21 mouse cellular contexts compared by ENCODE assay signal in genomic region chr11:84080327-84080726, GRCm38 (mm10). TPM values are rescaled to one million over a fixed set of nuclear protein-coding genes. Genes with fewer than 3 reads are reported as not detected.
DNase-seq lines count a peak whose midpoint lies in the region; ATAC-seq and TF ChIP-seq lines count a peak whose summit lies in the region.
"Had no signal": no experiment of that assay in that cellular context is flagged by ENCODE, and none has a peak within 500 bp of the region (broad histone marks: within the 10 kb centered on the region; RNA-seq: fewer than 3 reads in every experiment).

No protein-coding gene starts in this region.

- H3K4me3 ChIP-seq in heart, embryonic 11.5 days (ENCODE audit: low read depth, low read length) = no peak overlapping the region
- H3K4me3 ChIP-seq in heart, postnatal 0 days (ENCODE audit: low read depth, low read length) = no peak overlapping the region
- no peak overlapping the region for H3K4me3 ChIP-seq in heart, embryonic 10.5 days
- no peak overlapping the region for H3K4me3 ChIP-seq in lung, embryonic 15.5 days
- H3K4me3 ChIP-seq in embryonic fibroblast, embryonic 13.5 days (ENCODE audit: insufficient read depth, low read length) = no peak overlapping the region
- H3K4me3 ChIP-seq: hindbrain, embryonic 15.5 days; limb, embryonic 15.5 days; liver, embryonic 15.5 days; midbrain, embryonic 15.5 days had no signal

- WGBS in heart, embryonic 11.5 days (ENCODE audit: insufficient replicate concordance) = 88% methylated on average over 3 of the region's 3 CpGs
- 55% methylated on average over 3 of the region's 3 CpGs for WGBS in heart, postnatal 0 days
- 73% methylated on average over 3 of the region's 3 CpGs for WGBS in heart, embryonic 10.5 days
- WGBS in lung, embryonic 15.5 days = 77% methylated on average over 3 of the region's 3 CpGs

- TF ChIP-seq EP300 in heart, postnatal 0 days (IDR thresholded peaks at IDR 0.05; ENCODE audit: low read depth) = no peak

- no peak for DNase-seq in heart, postnatal 4 days
- DNase-seq in heart, postnatal 0 days (ENCODE audit: low spot score) = no peak
- no peak for DNase-seq in heart, embryonic 10.5 days (ENCODE audit: low spot score)
- DNase-seq in lung, adult 18-20 months = no peak
- DNase-seq in thymus, postnatal 25 days = no peak
- DNase-seq: adrenal gland, adult 8-10 months; cerebellum, adult 18-20 months; cerebellum, postnatal 14 days; layer of hippocampus, adult 9-11 months; left cerebral cortex, postnatal 4 days; thymus, postnatal 14 days had no signal

- H3K4me2 ChIP-seq in heart, embryonic 11.5 days = no peak overlapping the region
- no peak overlapping the region for H3K4me2 ChIP-seq in heart, postnatal 0 days (ENCODE audit: low read depth, low read length)
- no peak overlapping the region for H3K4me2 ChIP-seq in lung, embryonic 15.5 days
- H3K4me2 ChIP-seq: hindbrain, embryonic 15.5 days; limb, embryonic 15.5 days; liver, embryonic 15.5 days; midbrain, embryonic 15.5 days had no signal

- peaks cover 7% of the 10 kb centered on the region; the same call in 1 of the 2 replicates for H3K36me3 ChIP-seq in heart, embryonic 11.5 days (ENCODE audit: control insufficient read depth, insufficient read depth, low read length)
- peaks cover 17% of the 10 kb centered on the region; the same call in 1 of the 2 replicates for H3K36me3 ChIP-seq in heart, postnatal 0 days (replicated peaks; ENCODE audit: control insufficient read depth, insufficient read depth, low read length)
- H3K36me3 ChIP-seq in heart, embryonic 10.5 days = peaks cover 40% of the 10 kb centered on the region
- H3K36me3 ChIP-seq in lung, embryonic 15.5 days = peaks cover 14% of the 10 kb centered on the region; the same call in 1 of the 2 replicates

- H3K4me1 ChIP-seq in heart, embryonic 11.5 days (ENCODE audit: control insufficient read depth, insufficient read depth, low read length) = peaks cover 13% of the 10 kb centered on the region
- peaks cover 8% of the 10 kb centered on the region; the same call in 1 of the 2 replicates for H3K4me1 ChIP-seq in heart, postnatal 0 days (ENCODE audit: control insufficient read depth, insufficient read depth)
- H3K4me1 ChIP-seq in heart, embryonic 10.5 days = peaks cover 10% of the 10 kb centered on the region; the same call in 1 of the 2 replicates
- H3K4me1 ChIP-seq in lung, embryonic 15.5 days = peaks cover 24% of the 10 kb centered on the region
- peaks cover 13% of the 10 kb centered on the region for H3K4me1 ChIP-seq in embryonic fibroblast, embryonic 13.5 days (ENCODE audit: control insufficient read depth, insufficient read depth, low read length)
- H3K4me1 ChIP-seq: hindbrain, embryonic 15.5 days; liver, embryonic 15.5 days; midbrain, embryonic 15.5 days had no signal

- no peak for TF ChIP-seq CTCF in heart, postnatal 0 days (IDR thresholded peaks at IDR 0.05; ENCODE audit: low read depth)
- TF ChIP-seq CTCF in embryonic fibroblast, embryonic 13.5 days (IDR thresholded peaks at IDR 0.05; ENCODE audit: borderline replicate concordance, insufficient read depth, low read length) = no peak

- H3K27ac ChIP-seq in heart, embryonic 11.5 days (ENCODE audit: low read depth, low read length) = 0 out of 2 replicates have a peak overlapping the region, but pooled peaks have one; percentile 32
- H3K27ac ChIP-seq in heart, postnatal 0 days (ENCODE audit: low read depth) = 0 out of 2 replicates have a peak overlapping the region, but pooled peaks have one; percentile 35
- H3K27ac ChIP-seq in heart, embryonic 10.5 days = no peak overlapping the region
- H3K27ac ChIP-seq in lung, embryonic 15.5 days = peak overlapping the region; percentile 62
- peak overlapping the region; percentile 28; the same call in 1 of the 2 replicates for H3K27ac ChIP-seq in embryonic fibroblast, embryonic 13.5 days (ENCODE audit: insufficient read depth, low read length)
- H3K27ac ChIP-seq: hindbrain, embryonic 15.5 days; liver, embryonic 15.5 days; macrophage; midbrain, embryonic 15.5 days had no signal

- no peak for ATAC-seq in heart, embryonic 11.5 days (replicated peaks; ENCODE audit: insufficient number of reproducible peaks, low FRiP score, low TSS enrichment)
- ATAC-seq in heart, postnatal 0 days (ENCODE audit: insufficient read depth, low read depth) = no peak; the same call in 1 of the 2 replicates
- ATAC-seq in lung, embryonic 15.5 days (ENCODE audit: borderline replicate concordance, extremely low read depth, low FRiP score, low TSS enrichment) = no peak
- ATAC-seq: activated CD4-positive, CD25-positive, alpha-beta regulatory T cell, adult 4 months; midbrain, embryonic 15.5 days had no signal

- H3K27me3 ChIP-seq in heart, embryonic 11.5 days (ENCODE audit: control insufficient read depth, insufficient read depth, low read length) = no peaks in the 10 kb centered on the region
- no peaks in the 10 kb centered on the region for H3K27me3 ChIP-seq in heart, postnatal 0 days (ENCODE audit: control insufficient read depth, insufficient read depth, low read length)
- no peaks in the 10 kb centered on the region for H3K27me3 ChIP-seq in heart, embryonic 10.5 days (ENCODE audit: insufficient read depth, poor library complexity, severe bottlenecking)
- H3K27me3 ChIP-seq in lung, embryonic 15.5 days = no peaks in the 10 kb centered on the region
- H3K27me3 ChIP-seq: hindbrain, embryonic 15.5 days; limb, embryonic 15.5 days; liver, embryonic 15.5 days; midbrain, embryonic 15.5 days had no signal

- H3K9ac ChIP-seq in heart, embryonic 11.5 days (ENCODE audit: low read depth, low read length) = no peak overlapping the region
- H3K9ac ChIP-seq in heart, postnatal 0 days (replicated peaks; ENCODE audit: low read depth, low read length) = no peak overlapping the region
- no peak overlapping the region for H3K9ac ChIP-seq in lung, embryonic 15.5 days
- H3K9ac ChIP-seq: hindbrain, embryonic 15.5 days; limb, embryonic 15.5 days; liver, embryonic 15.5 days; midbrain, embryonic 15.5 days had no signal

- TF ChIP-seq POLR2A in embryonic fibroblast, embryonic 13.5 days (IDR thresholded peaks at IDR 0.05; ENCODE audit: low read depth, low read length) = no peak

- no peaks in the 10 kb centered on the region for H3K9me3 ChIP-seq in heart, embryonic 11.5 days (replicated peaks; ENCODE audit: control insufficient read depth, low read length)
- no peaks in the 10 kb centered on the region for H3K9me3 ChIP-seq in heart, postnatal 0 days (replicated peaks; ENCODE audit: control insufficient read depth, low read length)
- H3K9me3 ChIP-seq in heart, embryonic 10.5 days = no peaks in the 10 kb centered on the region
- no peaks in the 10 kb centered on the region for H3K9me3 ChIP-seq in lung, embryonic 15.5 days
- H3K9me3 ChIP-seq: G1E; hindbrain, embryonic 15.5 days; limb, embryonic 15.5 days; liver, embryonic 15.5 days; midbrain, embryonic 15.5 days had no signal

RNA-seq across cellular contexts. Expression of gene Dusp14, which starts 11.3 kb away (rescaled TPM):
- 6.1 and 6.3 TPM in 2 replicates for polyA plus RNA-seq in heart, embryonic 11.5 days (2014; fragmentation: Nextera tagmentation; extraction: Ambion mirVana)
- total RNA-seq in heart, postnatal 4 days (2021) = 1 to 10 TPM in 1 of 2 experiments, under 1 TPM in 1; 0.29 to 1.4 TPM
- 1.3 and 8.2 TPM in 2 replicates for total RNA-seq in heart, postnatal 0 days (2014; rRNA removed; ENCODE audit: low replicate concordance)
- polyA plus RNA-seq in heart, postnatal 0 days (2015; fragmentation: Nextera tagmentation; extraction: Ambion mirVana) = 1.4 and 2.4 TPM in 2 replicates
- 6.0 and 6.9 TPM in 2 replicates for polyA plus RNA-seq in heart, embryonic 10.5 days (2016; fragmentation: Nextera tagmentation; extraction: Ambion mirVana)
- 20.7 and 24.3 TPM in 2 replicates for polyA plus RNA-seq in lung, embryonic 15.5 days (2015; fragmentation: Nextera tagmentation; extraction: Ambion mirVana)
- polyA plus RNA-seq in embryonic fibroblast, embryonic 13.5 days (2011; ENCODE audit: insufficient read length, low read depth, missing spikeins) = 16.2 and 21.0 TPM in 2 replicates
- total RNA-seq: G1E had no signal
- polyA plus RNA-seq: G1E had no signal

RNA-seq across cellular contexts. Expression of gene Tada2a, which starts 49.1 kb away (rescaled TPM):
- 21.3 and 24.2 TPM in 2 replicates for polyA plus RNA-seq in heart, embryonic 11.5 days (2014; fragmentation: Nextera tagmentation; extraction: Ambion mirVana)
- 10 to 100 TPM; 11.8 to 12.0 TPM for total RNA-seq in heart, postnatal 4 days (2021)
- 2.2 and 4.3 TPM in 2 replicates for total RNA-seq in heart, postnatal 0 days (2014; rRNA removed; ENCODE audit: low replicate concordance)
- 10.3 and 10.4 TPM in 2 replicates for polyA plus RNA-seq in heart, postnatal 0 days (2015; fragmentation: Nextera tagmentation; extraction: Ambion mirVana)
- 24.7 and 31.4 TPM in 2 replicates for polyA plus RNA-seq in heart, embryonic 10.5 days (2016; fragmentation: Nextera tagmentation; extraction: Ambion mirVana)
- 33.2 and 33.6 TPM in 2 replicates for polyA plus RNA-seq in lung, embryonic 15.5 days (2015; fragmentation: Nextera tagmentation; extraction: Ambion mirVana)
- polyA plus RNA-seq in embryonic fibroblast, embryonic 13.5 days (2011; ENCODE audit: insufficient read length, low read depth, missing spikeins) = 26.2 and 33.0 TPM in 2 replicates

RNA-seq across cellular contexts. Expression of gene Acaca, which starts 49.1 kb away (rescaled TPM):
- 11.9 and 12.1 TPM in 2 replicates for polyA plus RNA-seq in heart, embryonic 11.5 days (2014; fragmentation: Nextera tagmentation; extraction: Ambion mirVana)
- total RNA-seq in heart, postnatal 4 days (2021) = 10 to 100 TPM; 25.0 to 28.4 TPM
- 11.5 and 24.4 TPM in 2 replicates for total RNA-seq in heart, postnatal 0 days (2014; rRNA removed; ENCODE audit: low replicate concordance)
- 2.5 and 3.0 TPM in 2 replicates for polyA plus RNA-seq in heart, postnatal 0 days (2015; fragmentation: Nextera tagmentation; extraction: Ambion mirVana)
- 13.3 and 14.9 TPM in 2 replicates for polyA plus RNA-seq in heart, embryonic 10.5 days (2016; fragmentation: Nextera tagmentation; extraction: Ambion mirVana)
- polyA plus RNA-seq in lung, embryonic 15.5 days (2015; fragmentation: Nextera tagmentation; extraction: Ambion mirVana) = 11.7 and 14.6 TPM in 2 replicates
- polyA plus RNA-seq in embryonic fibroblast, embryonic 13.5 days (2011; ENCODE audit: insufficient read length, low read depth, missing spikeins) = 49.2 and 52.2 TPM in 2 replicates
